Mouse (Mus musculus) myocyte (in vitro differentiated cells): Measurements from ENCODE around the gene Sdccag8. TPM values are rescaled to one million over a fixed set of nuclear protein-coding genes. Genes with fewer than 3 reads are reported as not detected.

ENCODE experiments used
- H3K27me3 ChIP-seq: one replicate; pipeline ENCODE4 v1.6.1; 2011; ENCODE audit not compliant: control insufficient read depth, insufficient read depth, insufficient read length
- H3K36me3 ChIP-seq: one replicate; pipeline ENCODE4 v1.6.1; 2011; ENCODE audit not compliant: control insufficient read depth, insufficient read depth
- H3K4me2 ChIP-seq: one replicate; pipeline ENCODE4 v1.6.1; 2011; ENCODE audit warnings: low read depth, control low read depth
- H3K4me3 ChIP-seq: one replicate; pipeline ENCODE4 v1.5.1; 2011; ENCODE audit warnings: mild to moderate bottlenecking, control low read depth, moderate library complexity
- H3K79me2 ChIP-seq: one replicate; pipeline ENCODE4 v1.6.1; 2011; ENCODE audit not compliant: control insufficient read depth, insufficient read depth
- H3ac ChIP-seq: one replicate; pipeline ENCODE4 v1.6.1; 2011; ENCODE audit not compliant: control insufficient read depth, insufficient read length
- CEBPB ChIP-seq: IDR thresholded peaks from 2 replicates; pipeline ENCODE4 v1.6.1; 2011; ENCODE audit warnings: mild to moderate bottlenecking, moderate library complexity; ENCODE audit not compliant: poor library complexity, insufficient read depth, severe bottlenecking
- E2F4 ChIP-seq: IDR thresholded peaks from one replicate; pipeline ENCODE4 v1.6.1; 2011; ENCODE audit warnings: mild to moderate bottlenecking, control low read depth, moderate library complexity; ENCODE audit not compliant: insufficient read depth
- MAX ChIP-seq: IDR thresholded peaks from one replicate; pipeline ENCODE4 v1.6.1; 2011; ENCODE audit warnings: low read depth, mild to moderate bottlenecking, control low read depth
- MYOD1 ChIP-seq, 3 experiments: IDR thresholded peaks; one replicate each; pipeline ENCODE4 v1.6.1; 2011; ENCODE audit warnings: control low read depth in 2 of 3, low read depth in 2 of 3, mild to moderate bottlenecking in 2 of 3, moderate library complexity in 1 of 3; ENCODE audit not compliant: insufficient read length in 2 of 3, control insufficient read depth in 1 of 3
- MYOG ChIP-seq, 3 experiments: IDR thresholded peaks; one replicate each; pipeline ENCODE4 v1.6.1; 2011; ENCODE audit warnings: control low read depth in 2 of 3, low read depth in 2 of 3, mild to moderate bottlenecking in 2 of 3; ENCODE audit not compliant: insufficient read length in 2 of 3, control insufficient read depth in 1 of 3, insufficient read depth in 1 of 3
- POLR2A ChIP-seq: IDR thresholded peaks from one replicate; pipeline ENCODE4 v1.6.1; 2011; ENCODE audit warnings: low read depth, mild to moderate bottlenecking, control low read depth, moderate library complexity; ENCODE audit not compliant: insufficient read length
- POLR2AphosphoS2 ChIP-seq: IDR thresholded peaks from one replicate; pipeline ENCODE4 v1.6.1; 2011; ENCODE audit warnings: low read depth, control low read depth; ENCODE audit not compliant: insufficient read length
- REST ChIP-seq: IDR thresholded peaks from one replicate; pipeline ENCODE4 v1.6.1; 2011; ENCODE audit warnings: mild to moderate bottlenecking, control low read depth, moderate library complexity; ENCODE audit not compliant: insufficient read depth, insufficient read length
- SRF ChIP-seq: IDR thresholded peaks from one replicate; pipeline ENCODE4 v1.6.1; 2011; ENCODE audit warnings: low read depth; ENCODE audit not compliant: control insufficient read depth, insufficient read length
- TCF12 ChIP-seq: IDR thresholded peaks from one replicate; pipeline ENCODE4 v1.6.1; 2011; ENCODE audit warnings: mild to moderate bottlenecking, control low read depth; ENCODE audit not compliant: poor library complexity, insufficient read depth, severe bottlenecking
- TCF3 ChIP-seq: IDR thresholded peaks from one replicate; pipeline ENCODE4 v1.6.1; 2011; ENCODE audit warnings: low read depth, control low read depth; ENCODE audit not compliant: insufficient read length
- USF1 ChIP-seq: IDR thresholded peaks from one replicate; pipeline ENCODE4 v1.6.1; 2011; ENCODE audit warnings: low read depth, mild to moderate bottlenecking, control low read depth, moderate library complexity
- polyA plus RNA-seq: library from polyadenylated mRNA; unstranded; fragments of >200 nt; fragmentation: generic; extraction: Trizol; gene quantifications from one replicate; pipeline ENCODE4 v1.2.1, GENCODE M21; 2012; ENCODE audit warnings: missing spikeins

Sdccag8 gene
- polyA plus RNA-seq, 1 experiment = 8.4 TPM

- Histone ChIP-seq H3K4me2 (no peak overlapping the region), H3K36me3 (no peaks in the 10 kb centered on the region), H3ac (no peak overlapping the region), H3K27me3 (no peaks in the 10 kb centered on the region), H3K79me2 (no peaks in the 10 kb centered on the region), H3K4me3 (no peak overlapping the region)
- TF ChIP-seq TCF12 = no peak
- TF ChIP-seq MYOG (IDR thresholded peaks at IDR 0.05; ENCODE audit: control insufficient read depth in 1 of 3, insufficient read depth in 1 of 3, insufficient read length in 2 of 3, low read depth in 2 of 3) = peak in 2 of 3 experiments; percentile 64 to 67
- peak in 1 of 3 experiments; percentile 46 for TF ChIP-seq MYOD1 (IDR thresholded peaks at IDR 0.05; ENCODE audit: control insufficient read depth in 1 of 3, insufficient read length in 2 of 3, low read depth in 2 of 3)
- TF ChIP-seq CEBPB = no peak
Observed at GRCm38 (mm10) chr1:176997711-176998689, 183.5 kb downstream of the Sdccag8 start.

- no peak for TF ChIP-seq USF1
- TF ChIP-seq SRF = no peak
- Histone ChIP-seq H3K4me3 (no peak overlapping the region), H3K4me2 (no peak overlapping the region), H3K27me3 (no peaks in the 10 kb centered on the region), H3K36me3 (no peaks in the 10 kb centered on the region), H3K79me2 (no peaks in the 10 kb centered on the region), H3ac (no peak overlapping the region)
Observed at GRCm38 (mm10) chr1:176999011-176999410, 184.6 kb downstream of the Sdccag8 start.

GRCm38 (mm10) chr1:177002951-177003350, 188.5 kb downstream of the Sdccag8 start:
- H3K36me3 ChIP-seq = no peaks in the 10 kb centered on the region
- TF ChIP-seq USF1 (no peak), MAX (no peak)
- H3K27me3 ChIP-seq = no peaks in the 10 kb centered on the region
- H3K79me2 ChIP-seq = no peaks in the 10 kb centered on the region
- H3ac ChIP-seq = no peak overlapping the region
- H3K4me3 ChIP-seq = no peak overlapping the region
- H3K4me2 ChIP-seq = no peak overlapping the region

GRCm38 (mm10) chr1:177004041-177004741, 189.7 kb downstream of the Sdccag8 start:
- Histone ChIP-seq H3K4me3 (no peak overlapping the region), H3ac (no peak overlapping the region), H3K79me2 (no peaks in the 10 kb centered on the region), H3K36me3 (no peaks in the 10 kb centered on the region), H3K27me3 (no peaks in the 10 kb centered on the region), H3K4me2 (no peak overlapping the region)
- no peak for TF ChIP-seq MYOD1 (IDR thresholded peaks at IDR 0.05; ENCODE audit: control insufficient read depth in 1 of 3, insufficient read length in 2 of 3, low read depth in 2 of 3)
- TF ChIP-seq MAX = no peak
- no peak for TF ChIP-seq CEBPB
- no peak for TF ChIP-seq TCF3
- no peak for TF ChIP-seq TCF12
- TF ChIP-seq E2F4 = no peak
- TF ChIP-seq POLR2AphosphoS2 = no peak
- no peak for TF ChIP-seq SRF
- TF ChIP-seq POLR2A = no peak
- no peak for TF ChIP-seq MYOG (IDR thresholded peaks at IDR 0.05; ENCODE audit: control insufficient read depth in 1 of 3, insufficient read depth in 1 of 3, insufficient read length in 2 of 3, low read depth in 2 of 3)
- TF ChIP-seq REST = no peak
- TF ChIP-seq USF1 = no peak

- Histone ChIP-seq H3K36me3 (no peaks in the 10 kb centered on the region), H3K4me2 (no peak overlapping the region), H3ac (no peak overlapping the region), H3K27me3 (no peaks in the 10 kb centered on the region), H3K79me2 (no peaks in the 10 kb centered on the region), H3K4me3 (no peak overlapping the region)
- TF ChIP-seq USF1 (no peak), TCF3 (no peak), MAX (no peak), POLR2A (no peak), SRF (no peak), TCF12 (no peak), MYOG (IDR thresholded peaks at IDR 0.05; ENCODE audit: control insufficient read depth in 1 of 3, insufficient read depth in 1 of 3, insufficient read length in 2 of 3, low read depth in 2 of 3) (no peak), E2F4 (no peak), REST (no peak), MYOD1 (IDR thresholded peaks at IDR 0.05; ENCODE audit: control insufficient read depth in 1 of 3, insufficient read length in 2 of 3, low read depth in 2 of 3) (no peak), POLR2AphosphoS2 (no peak), CEBPB (no peak)
Observed at GRCm38 (mm10) chr1:177007405-177007804, 192.9 kb downstream of the Sdccag8 start.
